Mouse (Mus musculus): Measurements from ENCODE around the gene Asic1. TPM values are rescaled to one million over a fixed set of nuclear protein-coding genes. Genes with fewer than 3 reads are reported as not detected.
A peak's percentile ranks its signal among the peaks of the same experiment; 100 is the strongest.

Asic1 gene
- polyA plus RNA-seq, 1 experiment from 2014 or later, result 1.2 TPM

DNA sequence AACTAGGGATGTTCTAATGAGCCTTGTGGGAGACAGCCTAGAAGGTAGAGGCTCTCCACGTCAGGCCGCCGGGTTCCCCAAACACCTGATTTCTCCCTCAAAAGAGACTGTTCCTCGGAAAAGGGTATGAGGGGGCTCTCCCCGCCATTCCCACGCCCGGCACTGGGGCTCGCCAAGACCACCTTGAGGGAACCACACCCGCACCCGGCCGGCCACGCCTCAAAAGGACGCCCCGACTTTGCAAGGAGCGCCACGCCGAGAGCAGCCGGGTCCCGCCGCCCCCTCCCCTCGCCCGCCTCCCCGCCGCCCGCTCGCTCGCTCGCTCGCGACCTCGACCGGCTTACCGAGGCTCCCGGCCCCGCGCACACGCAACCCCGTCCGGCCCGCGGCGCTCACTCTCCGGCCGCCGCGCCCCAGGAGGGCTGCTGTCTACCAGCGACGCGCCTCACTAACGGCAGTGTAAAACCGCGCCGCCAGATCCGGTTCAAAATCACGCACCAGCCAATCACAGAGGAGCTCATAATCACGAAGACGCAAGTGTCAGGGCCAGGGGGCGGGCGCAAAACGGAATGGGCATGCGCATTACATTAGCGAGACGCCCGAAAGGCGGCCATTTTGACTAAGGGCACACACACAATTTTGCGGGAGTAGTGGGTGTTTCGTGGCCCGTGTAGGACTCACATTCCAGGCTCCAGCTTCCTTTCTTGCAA, 18.9 kb upstream of the Asic1 start, which contains the start of gene Racgap1:
Racgap1 (minus strand) TSS at position 494 of the 710 bp plus-strand sequence.
- H3K4me3 ChIP-seq (ENCODE audit: low read depth, low read length), result peak within 1 kb of the TSS; percentile 66
- ATAC-seq (ENCODE audit: low FRiP score, low TSS enrichment), result peak; percentile 95
- TF ChIP-seq EP300 (optimal IDR thresholded peaks at IDR 0.05), result no peak
- 0 out of 2 replicates have a peak, but pooled peaks have one; percentile 7 for TF ChIP-seq CTCF (IDR thresholded peaks at IDR 0.05; ENCODE audit: low read depth)
- DNase-seq (ENCODE audit: low spot score), result peak; percentile 96
- no peaks in the 10 kb centered on the region for H3K27me3 ChIP-seq (ENCODE audit: control insufficient read depth, insufficient read depth, low read length)
- WGBS, result 0% methylated on average over 58 of the region's 68 CpGs
- no peaks in the 10 kb centered on the region for H3K36me3 ChIP-seq (ENCODE audit: control insufficient read depth, insufficient read depth, low read length)
- peaks cover 2% of the 10 kb centered on the region; the same call in 1 of the 2 replicates for H3K4me1 ChIP-seq (replicated peaks; ENCODE audit: control insufficient read depth, insufficient read depth)
- no peak within 1 kb of the TSS for H3K27ac ChIP-seq (replicated peaks)
- peak within 1 kb of the TSS; percentile 63 for H3K9ac ChIP-seq (ENCODE audit: low read length)
- H3K9me3 ChIP-seq (ENCODE audit: control insufficient read depth, low read length), result no peaks in the 10 kb centered on the region
- peak within 1 kb of the TSS; percentile 83 for H3K4me2 ChIP-seq (replicated peaks; ENCODE audit: low read depth)

GRCm38 (mm10) chr15:99651984-99652872, 17.9 kb upstream of the Asic1 start:
- H3K9me3 ChIP-seq (ENCODE audit: control insufficient read depth, low read length), result no peaks in the 10 kb centered on the region
- peak overlapping the region; percentile 83 for H3K4me2 ChIP-seq (replicated peaks; ENCODE audit: low read depth)
- H3K9ac ChIP-seq (ENCODE audit: low read length), result no peak overlapping the region
- TF ChIP-seq CTCF (IDR thresholded peaks at IDR 0.05; ENCODE audit: low read depth) (no peak), EP300 (optimal IDR thresholded peaks at IDR 0.05) (no peak)
- no peak for DNase-seq (ENCODE audit: low spot score)
- H3K4me1 ChIP-seq (replicated peaks; ENCODE audit: control insufficient read depth, insufficient read depth), result peaks cover 2% of the 10 kb centered on the region; the same call in 1 of the 2 replicates
- H3K27me3 ChIP-seq (ENCODE audit: control insufficient read depth, insufficient read depth, low read length), result no peaks in the 10 kb centered on the region
- H3K36me3 ChIP-seq (ENCODE audit: control insufficient read depth, insufficient read depth, low read length), result no peaks in the 10 kb centered on the region
- no peak for ATAC-seq (ENCODE audit: low FRiP score, low TSS enrichment)
- H3K27ac ChIP-seq (replicated peaks), result no peak overlapping the region
- 54% methylated on average over 10 of the region's 10 CpGs for WGBS
- peak overlapping the region; percentile 66 for H3K4me3 ChIP-seq (ENCODE audit: low read depth, low read length)

- WGBS, result 14% methylated on average over 8 of the region's 8 CpGs
- DNase-seq (ENCODE audit: low spot score), result peak; percentile 38
These were observed 16.9 kb upstream of the Asic1 start for GRCm38 (mm10) chr15:99653291-99653690.

GRCm38 (mm10) chr15:99653876-99654275, 16.3 kb upstream of the Asic1 start:
- ATAC-seq (ENCODE audit: low FRiP score, low TSS enrichment) (no peak), DNase-seq (ENCODE audit: low spot score) (no peak)
- 16% methylated on average over 21 of the region's 21 CpGs for WGBS
- no peaks in the 10 kb centered on the region for H3K27me3 ChIP-seq (ENCODE audit: control insufficient read depth, insufficient read depth, low read length)
- no peaks in the 10 kb centered on the region for H3K9me3 ChIP-seq (ENCODE audit: control insufficient read depth, low read length)
- TF ChIP-seq EP300 (optimal IDR thresholded peaks at IDR 0.05) (no peak), CTCF (IDR thresholded peaks at IDR 0.05; ENCODE audit: low read depth) (no peak)
- H3K4me2 ChIP-seq (replicated peaks; ENCODE audit: low read depth), result peak overlapping the region; percentile 31
- 0 out of 2 replicates have a peak overlapping the region, but pooled peaks have one; percentile 27 for H3K9ac ChIP-seq (ENCODE audit: low read length)
- no peaks in the 10 kb centered on the region for H3K36me3 ChIP-seq (ENCODE audit: control insufficient read depth, insufficient read depth, low read length)
- H3K4me1 ChIP-seq (replicated peaks; ENCODE audit: control insufficient read depth, insufficient read depth), result peaks cover 2% of the 10 kb centered on the region; the same call in 1 of the 2 replicates
- no peak overlapping the region for H3K4me3 ChIP-seq (ENCODE audit: low read depth, low read length)
- H3K27ac ChIP-seq (replicated peaks), result no peak overlapping the region

More at GRCm38 (mm10) chr15:99653291-99653690, 16.9 kb upstream of the Asic1 start:
- Histone ChIP-seq H3K9ac (ENCODE audit: low read length) (no peak overlapping the region), H3K9me3 (ENCODE audit: control insufficient read depth, low read length) (no peaks in the 10 kb centered on the region), H3K27me3 (ENCODE audit: control insufficient read depth, insufficient read depth, low read length) (no peaks in the 10 kb centered on the region), H3K36me3 (ENCODE audit: control insufficient read depth, insufficient read depth, low read length) (no peaks in the 10 kb centered on the region), H3K4me3 (ENCODE audit: low read depth, low read length) (no peak overlapping the region), H3K27ac (replicated peaks) (no peak overlapping the region), H3K4me2 (replicated peaks; ENCODE audit: low read depth) (peak overlapping the region; percentile 31), H3K4me1 (replicated peaks; ENCODE audit: control insufficient read depth, insufficient read depth) (peaks cover 2% of the 10 kb centered on the region; the same call in 1 of the 2 replicates)
- no peak for ATAC-seq (ENCODE audit: low FRiP score, low TSS enrichment)
- TF ChIP-seq CTCF (IDR thresholded peaks at IDR 0.05; ENCODE audit: low read depth), result peak; percentile 58
- no peak for TF ChIP-seq EP300 (optimal IDR thresholded peaks at IDR 0.05)

DNA sequence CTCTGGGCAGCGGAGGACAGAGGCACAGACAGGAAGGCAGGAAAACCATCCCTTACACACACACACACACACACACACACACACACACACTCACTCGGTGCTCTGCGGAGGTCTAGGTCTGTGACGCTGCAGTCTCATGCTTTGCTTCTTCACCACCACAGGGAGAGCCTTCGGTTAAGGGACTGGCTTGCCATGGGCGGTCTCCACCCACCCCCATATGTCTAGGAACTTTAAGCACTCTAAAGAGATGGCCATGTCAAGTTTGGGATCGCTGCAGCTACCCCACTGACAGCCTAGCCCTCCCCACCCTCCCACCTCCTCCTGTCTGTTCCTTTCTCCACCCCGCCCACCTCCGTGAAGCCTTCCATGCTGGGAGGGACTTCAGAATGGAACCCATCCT, 14.2 kb upstream of the Asic1 start:
- DNase-seq (ENCODE audit: low spot score) (no peak), ATAC-seq (ENCODE audit: low FRiP score, low TSS enrichment) (no peak)
- Histone ChIP-seq H3K9ac (ENCODE audit: low read length) (no peak overlapping the region), H3K36me3 (ENCODE audit: control insufficient read depth, insufficient read depth, low read length) (no peaks in the 10 kb centered on the region), H3K4me3 (ENCODE audit: low read depth, low read length) (no peak overlapping the region), H3K27me3 (ENCODE audit: control insufficient read depth, insufficient read depth, low read length) (no peaks in the 10 kb centered on the region), H3K27ac (replicated peaks) (no peak overlapping the region), H3K4me1 (replicated peaks; ENCODE audit: control insufficient read depth, insufficient read depth) (no peaks in the 10 kb centered on the region), H3K4me2 (replicated peaks; ENCODE audit: low read depth) (no peak overlapping the region), H3K9me3 (ENCODE audit: control insufficient read depth, low read length) (no peaks in the 10 kb centered on the region)
- 46% methylated on average over 9 of the region's 9 CpGs for WGBS
- no peak for TF ChIP-seq EP300 (optimal IDR thresholded peaks at IDR 0.05)
- no peak for TF ChIP-seq CTCF (IDR thresholded peaks at IDR 0.05; ENCODE audit: low read depth)
